Mouse (Mus musculus): ENCODE results near the gene Sphkap. TPM values are rescaled to one million over a fixed set of nuclear protein-coding genes. Genes with fewer than 3 reads are reported as not detected.

Sphkap gene
- total RNA-seq (2021): 1 to 10 TPM in 1 of 2 experiments, under 1 TPM in 1; 0.47 to 1.0 TPM
- long read RNA-seq, experiment 1: 0 reads
- long read RNA-seq, experiment 2: 0 reads

- DNase-seq: peak; percentile 48 to 61
Observed at GRCm38 (mm10) chr1:83408021-83408464, at the start of gene Sphkap. Gene Sphkap (minus strand): TSS chr1:83408200.

GRCm38 (mm10) chr1:83451291-83451690, 43.3 kb upstream of the Sphkap start:
- DNase-seq: peak; percentile 1 to 9

DNA sequence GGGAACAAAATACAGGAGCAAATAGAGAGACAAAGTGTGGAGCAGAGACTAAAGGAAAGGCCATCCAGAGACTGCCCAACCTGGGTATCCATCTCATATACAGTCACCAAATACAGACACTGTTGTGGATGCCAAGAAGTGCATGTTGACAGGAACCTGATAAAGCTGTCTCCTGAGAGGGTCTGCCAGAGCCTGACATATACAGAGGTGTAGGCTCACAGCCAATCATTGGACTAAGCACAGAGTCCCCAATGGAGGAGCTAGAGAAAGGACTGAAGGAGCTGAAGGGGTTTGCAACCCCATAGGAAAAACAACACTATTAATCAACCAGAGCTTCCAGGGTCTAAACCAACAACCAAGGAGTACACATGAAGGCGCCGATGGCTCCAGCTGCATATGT, 32.4 kb upstream of the Sphkap start:
- DNase-seq: no peak

- no peak for DNase-seq
Observed at GRCm38 (mm10) chr1:83433932-83434331, 25.9 kb upstream of the Sphkap start.

- no peak for DNase-seq
Observed at GRCm38 (mm10) chr1:83429866-83430265, 21.9 kb upstream of the Sphkap start.

- DNase-seq: no peak
Observed at GRCm38 (mm10) chr1:83407616-83408015, 384 bp downstream of the Sphkap start.

DNA sequence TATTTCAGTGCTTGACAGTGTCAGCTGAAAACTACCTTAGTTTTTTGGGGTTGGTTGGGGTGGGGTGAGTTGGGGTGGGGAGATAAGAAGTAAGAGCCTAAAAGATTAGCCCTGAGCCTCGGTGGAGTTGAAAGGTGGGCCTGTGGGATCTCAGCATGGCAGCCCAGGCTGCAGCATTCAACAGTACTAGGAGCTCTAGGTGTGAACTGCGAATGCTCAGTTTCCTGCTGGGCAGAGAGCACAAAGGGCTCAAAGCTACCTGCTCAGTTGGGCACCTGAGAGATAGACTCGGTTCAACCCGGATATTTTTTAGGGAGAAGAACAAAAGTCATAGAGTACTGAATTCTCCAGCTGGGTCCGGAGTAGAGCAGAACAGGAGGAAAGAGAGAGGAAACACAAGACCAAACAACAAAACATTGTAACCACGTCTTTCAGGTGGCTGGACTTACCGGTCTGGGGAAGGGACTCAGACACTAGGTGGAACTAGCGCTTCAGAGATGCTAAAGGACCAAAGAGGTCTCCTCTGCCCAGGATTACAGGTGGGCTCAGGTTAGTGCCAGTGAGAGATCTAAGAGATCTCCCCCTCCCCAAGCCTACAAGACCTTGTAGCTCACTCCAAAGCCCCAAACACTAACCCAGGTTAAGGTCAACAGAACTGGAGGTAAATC, 984 bp downstream of the Sphkap start:
- DNase-seq: no peak

DNA sequence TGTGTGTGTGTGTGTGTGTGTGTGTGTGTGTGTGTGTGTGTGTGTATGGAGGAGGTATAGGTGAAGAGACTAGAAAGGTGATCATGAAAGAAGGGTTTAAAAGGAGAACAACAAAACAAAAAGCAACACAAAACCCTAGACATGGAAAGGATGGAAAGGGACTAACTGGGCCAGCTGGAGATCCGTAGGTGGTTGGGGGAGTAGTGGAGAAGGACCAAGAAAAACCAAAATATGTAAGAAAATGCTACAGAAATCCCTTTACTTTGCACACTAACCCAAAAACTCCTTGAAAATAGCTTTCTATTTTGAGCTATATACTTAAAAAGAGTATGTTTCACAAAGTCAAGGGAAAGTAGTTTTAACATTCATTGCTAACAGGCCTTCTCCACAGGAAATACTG, 6.9 kb downstream of the Sphkap start:
- DNase-seq: no peak

- peak; percentile 8 to 9 for DNase-seq
Observed at GRCm38 (mm10) chr1:83396284-83396683, 11.7 kb downstream of the Sphkap start.

GRCm38 (mm10) chr1:83395559-83395958, 12.4 kb downstream of the Sphkap start:
- peak; percentile 28 to 40 for DNase-seq

DNA sequence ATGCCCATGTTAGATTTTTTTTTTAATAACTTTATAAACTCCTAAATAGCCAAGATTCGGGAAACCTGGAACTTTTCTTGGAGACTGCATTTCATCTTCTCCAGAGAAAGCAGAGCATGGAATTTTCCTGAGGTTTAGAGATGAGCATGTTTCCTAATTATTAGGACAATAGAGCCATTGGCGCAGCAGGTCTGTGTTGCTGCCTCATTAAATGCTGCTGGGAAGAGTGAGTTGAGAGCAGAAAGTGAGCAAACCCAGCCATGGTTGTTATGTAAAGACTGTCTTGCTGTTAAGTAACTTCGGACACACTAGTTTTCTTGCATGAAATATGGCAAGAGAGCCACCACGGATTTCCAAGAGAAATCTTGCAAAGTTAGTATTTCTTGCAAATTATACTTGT, 18.6 kb downstream of the Sphkap start:
- no peak for DNase-seq

DNA sequence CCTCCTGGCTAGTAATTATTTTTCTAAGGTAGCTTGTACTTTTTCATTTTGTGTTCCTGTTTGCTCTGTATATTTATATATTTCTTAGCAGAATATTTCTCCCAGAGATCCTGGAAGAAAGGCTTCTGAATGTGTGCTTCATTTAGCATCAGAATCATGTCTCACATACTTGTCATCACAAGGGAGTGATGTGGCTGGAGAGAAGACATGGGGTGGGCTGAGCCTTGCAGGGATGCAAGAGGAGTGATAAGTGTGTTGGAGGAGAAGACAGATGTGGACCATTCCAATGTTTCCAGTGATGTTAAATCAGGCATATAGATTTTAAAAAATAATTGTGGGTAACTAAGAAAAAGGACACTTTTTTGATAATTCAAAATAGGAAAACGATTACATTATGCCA, 30.6 kb downstream of the Sphkap start:
- DNase-seq: no peak

DNA sequence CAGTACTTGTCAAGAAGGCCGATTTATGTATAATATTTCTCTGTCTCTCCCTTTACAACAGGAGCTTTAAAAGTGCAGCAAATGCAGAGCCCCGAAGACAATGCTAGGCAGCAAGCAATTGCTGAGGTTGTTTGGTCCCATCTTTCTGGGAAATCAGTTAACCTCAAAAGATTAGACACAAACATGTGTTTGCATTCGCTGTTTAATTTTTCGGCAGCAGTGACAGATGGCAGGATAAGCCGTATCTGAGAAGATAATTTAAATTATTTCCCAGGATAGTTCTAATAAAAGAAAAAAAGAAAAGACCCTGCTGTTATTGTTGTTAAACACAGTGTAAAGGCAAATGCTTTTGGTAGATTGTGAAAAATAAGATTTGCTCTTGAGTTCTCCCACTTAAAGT, 41.5 kb downstream of the Sphkap start:
- DNase-seq: no peak

DNA sequence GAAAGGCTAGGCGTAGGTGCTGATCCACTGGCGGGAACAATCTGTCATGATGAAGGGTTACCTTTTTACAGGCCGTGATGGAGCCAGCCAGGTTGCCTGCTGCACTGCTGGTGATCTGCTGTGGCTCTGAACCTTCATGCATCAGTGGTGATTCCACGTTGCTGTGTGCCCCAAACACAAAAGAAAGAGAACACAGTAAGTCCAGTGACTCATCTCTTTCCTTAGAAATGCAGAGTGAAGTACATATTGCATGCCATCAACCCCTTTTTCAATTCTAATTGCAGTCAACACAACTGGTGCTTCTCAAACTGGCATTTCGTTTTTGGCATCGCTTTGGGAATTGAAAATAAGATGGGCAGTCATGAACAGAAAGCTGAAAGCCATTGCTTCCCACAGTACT, 45.8 kb downstream of the Sphkap start:
- DNase-seq: no peak

DNA sequence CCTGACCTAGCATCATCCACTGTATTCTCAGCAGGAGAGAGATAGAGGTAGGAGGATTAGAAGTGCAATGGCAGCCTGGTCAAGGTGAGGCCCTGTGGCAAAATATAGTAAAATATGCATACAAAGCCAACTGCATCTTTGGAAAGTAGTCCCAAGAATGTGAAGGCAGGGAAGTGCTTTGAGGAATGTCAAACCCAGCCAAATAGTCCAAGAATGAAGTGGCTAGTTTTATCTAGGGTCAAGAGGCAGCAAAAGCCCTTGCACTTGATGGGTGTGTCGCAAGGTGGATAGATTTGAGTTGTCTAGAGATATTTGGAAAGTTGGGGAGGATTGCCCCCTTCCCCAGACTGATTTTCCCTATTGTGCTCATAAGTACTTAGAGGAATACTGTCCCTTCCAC, 61.5 kb downstream of the Sphkap start:
- DNase-seq: no peak

- DNase-seq: peak; percentile 2 to 12
Observed at GRCm38 (mm10) chr1:83345572-83345971, 62.4 kb downstream of the Sphkap start.

- DNase-seq: no peak
Observed at GRCm38 (mm10) chr1:83345069-83345468, 62.9 kb downstream of the Sphkap start.

DNA sequence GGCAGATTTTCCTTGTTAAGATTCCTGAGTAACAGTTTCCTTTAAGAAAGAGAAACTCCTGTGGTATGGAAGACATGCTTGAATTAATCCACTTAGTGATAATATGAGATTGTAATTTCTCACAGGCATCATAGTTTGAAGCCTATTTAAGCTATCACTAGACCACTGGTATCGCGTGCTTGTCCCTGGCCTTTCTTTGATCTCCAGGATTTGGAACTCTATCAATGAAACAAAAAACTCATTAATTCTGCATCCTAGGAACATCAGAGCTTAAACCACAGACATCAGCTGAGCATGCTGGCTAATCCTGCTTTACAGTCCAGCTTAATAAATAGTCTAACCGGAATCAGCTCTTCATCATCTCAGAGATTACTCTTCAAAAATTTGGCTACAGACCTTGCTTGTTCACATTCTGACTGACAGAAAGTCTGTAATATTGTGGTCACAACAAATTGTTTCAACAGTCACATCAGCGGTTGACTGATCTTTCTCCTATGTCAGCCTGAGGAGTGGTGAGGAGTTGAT, 65.2 kb downstream of the Sphkap start:
- DNase-seq: no peak

DNA sequence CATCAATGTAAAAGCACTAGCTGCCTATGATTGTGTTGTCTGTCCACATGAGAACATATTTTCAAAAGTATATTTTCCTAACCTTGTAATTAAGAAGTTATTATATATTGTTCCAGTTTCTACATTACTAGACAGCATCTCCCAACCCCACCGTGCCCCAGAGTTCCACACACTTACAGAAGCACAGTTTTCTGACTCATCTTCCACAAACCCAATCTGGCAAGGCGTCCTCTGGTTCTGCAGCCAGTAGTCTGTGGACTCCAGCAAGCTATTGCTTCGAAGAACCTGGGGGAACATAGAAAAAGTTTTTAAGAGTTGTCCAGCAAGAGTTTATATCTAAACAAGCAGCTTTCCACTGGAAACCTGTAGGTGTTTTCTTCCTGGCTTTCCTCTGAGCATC, 68.6 kb downstream of the Sphkap start:
- no peak for DNase-seq

DNA sequence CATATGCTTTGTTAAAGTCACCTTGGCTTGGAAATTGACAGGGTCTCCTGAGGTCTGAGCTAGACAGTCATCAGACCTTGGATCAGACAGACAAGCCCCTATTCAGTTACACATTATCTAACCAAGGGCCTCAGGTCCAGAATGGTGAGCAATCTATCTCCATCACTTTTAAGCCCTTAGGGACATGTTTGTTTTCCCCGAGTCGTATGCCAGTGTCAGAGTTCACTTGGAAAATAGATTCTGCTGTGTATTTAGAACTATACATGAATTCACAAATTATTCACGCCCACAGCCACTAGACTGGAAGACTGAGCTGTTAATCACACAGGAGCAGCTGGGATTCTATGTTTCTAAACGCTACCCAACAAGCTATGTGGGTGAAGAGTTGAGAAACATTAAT, 91.1 kb downstream of the Sphkap start:
- DNase-seq: no peak

DNA sequence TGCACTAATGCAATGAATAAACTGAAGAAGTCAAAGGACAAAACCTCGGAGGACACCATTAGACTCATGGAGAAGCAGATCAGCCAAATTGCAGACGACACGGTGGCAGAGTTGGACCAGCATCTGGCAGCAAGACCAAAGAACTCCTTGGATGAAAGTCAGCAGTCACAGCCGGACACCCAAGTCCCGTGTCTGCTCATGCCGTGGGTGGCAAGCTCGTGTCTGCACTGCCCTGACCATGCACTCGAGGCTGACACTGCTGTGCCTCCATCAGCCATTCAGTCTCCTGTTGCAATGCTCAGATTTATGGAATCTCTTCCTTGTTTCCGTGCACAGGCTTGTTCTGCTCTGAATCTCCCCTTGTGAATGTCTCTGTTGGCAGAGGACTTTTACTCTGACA, 92.9 kb downstream of the Sphkap start:
- DNase-seq: no peak

- DNase-seq: no peak
Observed at GRCm38 (mm10) chr1:83311607-83312295, 96.2 kb downstream of the Sphkap start.

Data from heart, adult 18-20 months (tissue).